Mouse (Mus musculus): ENCODE results near the gene Slc2a9. TPM values are rescaled to one million over a fixed set of nuclear protein-coding genes. Genes with fewer than 3 reads are reported as not detected.

Gene Slc2a9
- polyA plus RNA-seq, 1 experiment from 2014 or later = 0.34 TPM

DNA sequence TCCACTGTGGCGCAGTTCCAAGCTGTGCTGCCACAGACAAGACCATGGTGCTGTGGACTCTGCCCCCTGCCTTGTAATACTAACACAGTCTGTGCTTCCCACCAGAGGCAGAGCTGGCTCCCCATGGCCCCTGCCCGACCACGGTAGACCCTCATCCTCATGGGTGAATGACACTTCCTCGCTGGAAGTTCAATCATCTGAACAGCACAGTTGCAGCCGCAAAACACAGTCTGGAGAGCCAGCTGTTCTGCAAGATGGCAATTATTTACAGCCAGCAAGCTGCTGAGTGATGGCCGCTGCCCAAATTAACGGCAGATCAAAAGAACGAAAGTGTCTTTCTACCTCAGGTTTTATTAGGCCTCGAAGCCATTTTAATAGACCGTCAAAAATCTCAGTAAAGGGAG, 114.5 kb downstream of the Slc2a9 start:
- peak; percentile 24 for DNase-seq (ENCODE audit: low spot score)
- WGBS = 49% methylated on average over 10 of the region's 10 CpGs

DNA sequence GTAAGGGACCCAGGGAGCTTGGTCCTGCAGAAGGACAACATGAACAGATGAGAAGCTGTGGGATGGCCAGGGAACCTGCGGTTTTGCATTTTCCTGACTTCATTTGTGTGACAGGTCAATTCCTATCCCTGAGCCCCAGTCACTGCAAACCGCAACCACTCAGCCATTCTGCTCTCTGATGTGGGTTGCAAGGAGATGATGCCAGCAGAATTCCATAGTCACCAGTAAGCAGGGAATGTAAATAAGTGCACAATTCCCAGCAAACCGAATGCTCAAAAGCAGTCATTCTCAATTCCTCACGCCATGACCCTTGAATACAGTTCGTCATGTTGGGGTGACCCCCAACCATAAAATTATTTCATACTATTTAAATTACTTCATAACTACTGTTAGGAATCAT, 123.0 kb downstream of the Slc2a9 start:
- no peaks in the 10 kb centered on the region for H3K36me3 ChIP-seq (replicated peaks)
- 91% methylated on average over 5 of the region's 5 CpGs for WGBS
- H3K4me3 ChIP-seq = no peak overlapping the region
- no peaks in the 10 kb centered on the region for H3K9me3 ChIP-seq
- H3K4me1 ChIP-seq = peaks cover 10% of the 10 kb centered on the region
- no peak for DNase-seq (ENCODE audit: low spot score)
- H3K27ac ChIP-seq (replicated peaks) = no peak overlapping the region
- no peaks in the 10 kb centered on the region for H3K27me3 ChIP-seq (replicated peaks; ENCODE audit: low read depth, poor library complexity, severe bottlenecking)

More for the DNA sequence above, 114.5 kb downstream of the Slc2a9 start:
- peaks cover 35% of the 10 kb centered on the region for H3K4me1 ChIP-seq
- H3K27ac ChIP-seq (replicated peaks) = no peak overlapping the region
- H3K27me3 ChIP-seq (replicated peaks; ENCODE audit: low read depth, poor library complexity, severe bottlenecking) = no peaks in the 10 kb centered on the region
- no peaks in the 10 kb centered on the region for H3K36me3 ChIP-seq (replicated peaks)
- H3K9me3 ChIP-seq = no peaks in the 10 kb centered on the region
- no peak overlapping the region for H3K4me3 ChIP-seq

DNA sequence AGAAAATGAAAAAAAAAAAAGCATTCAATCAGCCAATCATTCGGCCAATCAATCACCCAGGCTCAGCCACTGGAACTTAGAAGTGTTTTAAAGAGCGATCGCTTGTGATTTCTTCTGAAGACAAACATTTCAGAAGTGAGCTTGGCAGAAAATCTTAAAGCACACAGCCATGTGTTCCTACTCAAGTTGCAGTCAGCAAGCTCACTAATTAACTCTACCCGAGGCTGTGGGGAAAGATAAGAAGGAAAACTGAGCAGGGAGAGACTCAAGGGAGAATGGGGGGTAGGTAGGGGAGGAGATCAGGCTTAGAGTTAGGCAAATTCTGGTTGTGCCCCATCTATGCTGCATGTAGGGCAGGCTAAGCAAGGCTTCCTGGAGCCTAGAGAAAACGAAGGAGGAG, 130.6 kb downstream of the Slc2a9 start:
- H3K36me3 ChIP-seq (replicated peaks) = no peaks in the 10 kb centered on the region
- H3K27ac ChIP-seq (replicated peaks) = no peak overlapping the region
- H3K4me1 ChIP-seq = peaks cover 23% of the 10 kb centered on the region
- WGBS = 27% methylated on average over 5 of the region's 5 CpGs
- H3K9me3 ChIP-seq = no peaks in the 10 kb centered on the region
- no peaks in the 10 kb centered on the region for H3K27me3 ChIP-seq (replicated peaks; ENCODE audit: low read depth, poor library complexity, severe bottlenecking)
- H3K4me3 ChIP-seq = no peak overlapping the region
- DNase-seq (ENCODE audit: low spot score) = peak; percentile 24

DNA sequence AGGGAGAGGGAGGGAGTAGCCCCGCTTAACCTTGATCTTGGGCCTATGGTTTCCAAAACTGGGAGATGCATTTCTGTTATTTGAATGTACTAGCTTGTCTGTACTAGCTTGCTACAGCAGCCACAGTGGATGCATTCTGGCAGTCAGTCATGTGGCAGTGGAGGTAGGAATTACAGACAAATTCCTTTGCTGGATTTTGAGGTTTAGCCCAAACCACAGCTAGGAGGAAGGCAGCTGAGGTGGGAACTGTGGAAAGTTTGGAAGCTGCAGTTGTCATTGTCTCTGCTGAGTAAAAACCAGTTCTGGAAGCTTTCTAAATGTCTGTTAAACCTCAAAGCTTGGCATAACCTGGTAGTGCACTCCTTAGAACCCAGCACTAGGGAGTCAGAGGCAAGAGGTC, 131.6 kb downstream of the Slc2a9 start:
- no peak overlapping the region for H3K4me3 ChIP-seq
- WGBS = 91% methylated on average over 1 of the region's 1 CpGs
- no peaks in the 10 kb centered on the region for H3K27me3 ChIP-seq (replicated peaks; ENCODE audit: low read depth, poor library complexity, severe bottlenecking)
- no peaks in the 10 kb centered on the region for H3K36me3 ChIP-seq (replicated peaks)
- DNase-seq (ENCODE audit: low spot score) = no peak
- peaks cover 34% of the 10 kb centered on the region for H3K4me1 ChIP-seq
- no peaks in the 10 kb centered on the region for H3K9me3 ChIP-seq
- no peak overlapping the region for H3K27ac ChIP-seq (replicated peaks)

DNA sequence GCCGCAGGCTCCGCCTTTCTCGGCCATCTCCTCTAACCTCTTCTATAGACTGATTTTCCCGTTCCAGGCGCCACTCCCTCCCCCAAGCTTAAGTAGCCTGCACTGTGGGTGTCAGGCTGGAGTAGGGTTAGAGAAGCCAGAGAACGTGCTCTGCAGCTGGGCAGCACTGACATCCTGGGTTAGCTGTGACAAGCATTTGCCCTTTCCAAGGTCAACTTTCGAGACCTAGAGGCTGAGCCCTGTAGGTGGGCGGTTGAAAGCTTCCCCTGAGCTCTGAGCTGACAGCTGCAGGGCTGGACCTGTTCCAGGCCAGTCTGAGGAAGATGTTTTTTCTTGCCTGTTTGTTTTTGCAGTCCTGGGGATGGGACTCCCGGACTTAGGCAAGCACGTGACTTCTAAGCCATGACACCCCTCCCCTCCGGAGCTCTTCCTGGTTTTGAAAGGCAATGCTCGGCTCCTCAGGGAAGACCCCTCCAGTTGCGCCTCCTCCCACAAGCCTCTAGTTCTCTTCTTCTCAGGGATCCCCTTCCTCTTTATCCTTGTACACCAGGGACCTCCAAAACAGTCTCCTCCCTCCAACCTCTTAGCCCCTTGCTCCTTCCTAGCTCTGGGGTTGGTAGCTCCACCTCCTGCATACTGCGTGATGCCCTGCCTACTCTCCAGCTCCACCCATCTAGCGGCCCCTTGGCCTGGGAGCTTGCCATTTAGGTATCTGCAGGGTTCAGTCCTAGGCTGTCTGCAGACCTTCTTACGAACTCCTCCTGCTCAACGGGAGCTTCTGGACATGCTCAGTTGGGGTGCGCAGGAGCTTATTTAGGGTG, 136.1 kb downstream of the Slc2a9 start:
- H3K4me1 ChIP-seq = peaks cover 32% of the 10 kb centered on the region
- H3K9me3 ChIP-seq = no peaks in the 10 kb centered on the region
- H3K36me3 ChIP-seq (replicated peaks) = no peaks in the 10 kb centered on the region
- peak overlapping the region; percentile 51 for H3K4me3 ChIP-seq
- H3K27ac ChIP-seq (replicated peaks) = peak overlapping the region; percentile 65
- peak; percentile 53 for DNase-seq (ENCODE audit: low spot score)
- 9% methylated on average over 18 of the region's 18 CpGs for WGBS
- peaks cover 13% of the 10 kb centered on the region for H3K27me3 ChIP-seq (replicated peaks; ENCODE audit: low read depth, poor library complexity, severe bottlenecking)

DNA sequence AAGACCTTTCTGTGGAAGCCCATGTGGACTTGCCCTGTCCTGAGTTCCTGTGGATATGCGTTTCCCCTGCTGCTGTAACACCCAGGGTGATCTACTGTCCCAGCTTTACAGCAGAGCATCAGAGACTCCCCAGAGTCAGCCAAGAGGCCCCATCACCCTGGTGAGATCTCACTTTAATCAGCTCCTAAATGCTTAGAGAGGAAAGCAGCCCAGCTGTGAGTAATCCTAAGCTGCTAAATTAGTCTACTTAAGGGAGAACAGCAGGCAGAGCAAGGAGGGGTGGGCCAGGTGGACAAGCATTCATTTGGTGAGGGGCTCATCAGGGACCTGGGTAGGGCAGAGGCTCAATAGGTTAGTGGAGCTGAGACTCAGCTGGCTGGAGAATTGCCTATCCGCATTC, 137.4 kb downstream of the Slc2a9 start:
- DNase-seq (ENCODE audit: low spot score) = no peak
- H3K27me3 ChIP-seq (replicated peaks; ENCODE audit: low read depth, poor library complexity, severe bottlenecking) = peaks cover 13% of the 10 kb centered on the region
- no peaks in the 10 kb centered on the region for H3K9me3 ChIP-seq
- H3K36me3 ChIP-seq (replicated peaks) = no peaks in the 10 kb centered on the region
- H3K27ac ChIP-seq (replicated peaks) = 0 out of 2 replicates have a peak overlapping the region, but pooled peaks have one; percentile 2
- H3K4me3 ChIP-seq = no peak overlapping the region
- peaks cover 31% of the 10 kb centered on the region for H3K4me1 ChIP-seq
- WGBS = 35% methylated on average over 2 of the region's 2 CpGs

DNA sequence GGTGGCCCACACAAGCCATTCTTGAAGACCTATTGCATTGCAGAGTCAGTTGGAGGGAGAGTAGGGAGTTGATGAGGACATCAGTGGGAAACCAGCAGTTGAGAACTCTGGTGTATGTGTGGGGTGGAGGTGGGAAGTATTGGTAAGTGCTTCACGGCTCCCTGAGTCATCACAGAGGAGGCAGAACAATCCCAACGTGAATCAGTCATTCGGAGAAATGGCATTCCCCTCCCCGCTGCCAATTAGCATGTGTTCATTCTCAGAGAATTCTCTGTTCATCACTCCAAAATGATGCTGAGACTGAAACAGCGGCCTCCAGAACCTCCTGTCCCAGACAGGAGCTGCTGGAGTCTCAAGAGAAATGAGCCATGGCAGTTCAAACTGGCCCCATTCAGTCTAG, 138.5 kb downstream of the Slc2a9 start:
- Histone ChIP-seq H3K4me1 (peaks cover 31% of the 10 kb centered on the region), H3K27ac (replicated peaks) (no peak overlapping the region), H3K4me3 (no peak overlapping the region), H3K36me3 (replicated peaks) (no peaks in the 10 kb centered on the region), H3K27me3 (replicated peaks; ENCODE audit: low read depth, poor library complexity, severe bottlenecking) (peaks cover 13% of the 10 kb centered on the region), H3K9me3 (no peaks in the 10 kb centered on the region)
- no peak for DNase-seq (ENCODE audit: low spot score)
- 86% methylated on average over 5 of the region's 5 CpGs for WGBS

DNA sequence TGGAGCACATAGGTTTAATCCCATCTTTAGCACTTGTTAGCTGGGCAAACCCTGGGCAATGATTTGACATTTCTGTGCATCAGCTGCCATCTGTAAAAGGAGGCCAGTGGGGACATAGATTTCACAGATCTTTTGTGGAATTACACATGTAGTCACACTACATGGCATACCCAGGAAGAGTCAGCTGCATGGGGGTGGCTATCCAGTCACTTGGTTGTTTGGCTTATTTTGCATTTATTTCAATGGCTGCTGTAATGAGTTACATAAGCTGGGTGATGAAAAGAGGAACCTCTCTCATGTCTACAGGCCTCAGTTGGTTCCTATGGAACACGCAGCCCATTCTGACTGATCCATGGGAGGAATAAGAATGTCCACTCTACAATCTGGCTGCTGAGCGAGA, 143.2 kb downstream of the Slc2a9 start:
- no peaks in the 10 kb centered on the region for H3K36me3 ChIP-seq (replicated peaks)
- no peak overlapping the region for H3K27ac ChIP-seq (replicated peaks)
- no peaks in the 10 kb centered on the region for H3K9me3 ChIP-seq
- H3K27me3 ChIP-seq (replicated peaks; ENCODE audit: low read depth, poor library complexity, severe bottlenecking) = peaks cover 6% of the 10 kb centered on the region; the same call in 1 of the 2 replicates
- H3K4me1 ChIP-seq = 0 out of 2 replicates have a peak, but pooled peaks cover 4% of the 10 kb centered on the region
- WGBS = 86% methylated on average over 2 of the region's 2 CpGs
- H3K4me3 ChIP-seq = no peak overlapping the region
- DNase-seq (ENCODE audit: low spot score) = no peak

DNA sequence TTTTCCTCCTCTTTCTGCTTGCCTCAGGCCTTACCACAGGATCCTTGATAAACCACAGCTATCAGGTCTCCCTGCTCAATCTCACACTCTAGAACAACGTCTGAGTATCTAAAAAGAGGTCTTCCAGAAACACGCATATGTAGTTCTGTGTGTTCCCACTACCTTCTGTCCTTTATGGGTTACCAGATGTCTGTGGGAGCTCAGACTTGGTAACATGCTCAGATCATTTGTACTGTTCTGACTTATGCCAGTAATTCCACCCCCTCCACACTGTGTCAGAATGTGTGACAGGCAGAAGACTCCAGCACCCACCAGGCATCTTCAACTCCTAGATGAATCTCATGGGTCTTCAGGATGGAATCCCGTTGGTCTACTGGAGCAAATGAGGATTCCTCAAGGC, 146.0 kb downstream of the Slc2a9 start:
- H3K27me3 ChIP-seq (replicated peaks; ENCODE audit: low read depth, poor library complexity, severe bottlenecking) = no peaks in the 10 kb centered on the region
- no peak overlapping the region for H3K4me3 ChIP-seq
- 0 out of 2 replicates have a peak, but pooled peaks cover 6% of the 10 kb centered on the region for H3K4me1 ChIP-seq
- 82% methylated on average over 3 of the region's 3 CpGs for WGBS
- H3K36me3 ChIP-seq (replicated peaks) = no peaks in the 10 kb centered on the region
- no peak for DNase-seq (ENCODE audit: low spot score)
- H3K27ac ChIP-seq (replicated peaks) = no peak overlapping the region
- H3K9me3 ChIP-seq = no peaks in the 10 kb centered on the region

DNA sequence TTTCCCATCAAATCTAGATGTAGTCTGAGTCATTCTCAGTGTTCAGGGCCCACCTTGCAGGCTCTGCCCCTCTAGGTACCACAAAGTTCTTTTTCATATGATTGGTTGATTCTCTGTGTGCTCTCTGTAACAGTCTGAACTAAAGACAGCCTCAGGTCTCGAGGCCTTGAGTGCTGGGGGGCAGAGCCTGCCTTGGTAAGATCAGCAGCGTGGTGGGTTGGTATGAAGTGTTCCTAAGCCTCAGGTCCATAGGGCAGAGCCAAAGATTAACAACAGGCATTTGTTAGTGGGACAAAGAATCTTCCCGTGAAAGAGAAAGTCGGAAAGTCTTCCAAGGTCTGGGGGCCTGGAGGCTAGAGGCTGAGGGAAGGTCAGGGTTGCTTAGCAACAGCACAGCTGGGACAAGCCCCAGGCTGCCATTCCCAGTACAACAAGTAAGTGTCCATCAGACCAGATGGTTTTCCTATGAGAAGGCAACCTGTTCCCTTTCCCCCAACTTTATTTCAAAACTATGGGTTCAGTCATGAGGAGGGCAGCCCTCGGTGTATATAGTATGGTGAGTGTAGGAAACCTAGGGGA, 152.5 kb downstream of the Slc2a9 start:
- peaks cover 19% of the 10 kb centered on the region for H3K4me1 ChIP-seq
- peaks cover 4% of the 10 kb centered on the region; the same call in 1 of the 2 replicates for H3K27me3 ChIP-seq (replicated peaks; ENCODE audit: low read depth, poor library complexity, severe bottlenecking)
- no peak overlapping the region for H3K27ac ChIP-seq (replicated peaks)
- H3K4me3 ChIP-seq = no peak overlapping the region
- H3K9me3 ChIP-seq = no peaks in the 10 kb centered on the region
- H3K36me3 ChIP-seq (replicated peaks) = no peaks in the 10 kb centered on the region
- peak; percentile 50 for DNase-seq (ENCODE audit: low spot score)
- WGBS = 25% methylated on average over 5 of the region's 5 CpGs

DNA sequence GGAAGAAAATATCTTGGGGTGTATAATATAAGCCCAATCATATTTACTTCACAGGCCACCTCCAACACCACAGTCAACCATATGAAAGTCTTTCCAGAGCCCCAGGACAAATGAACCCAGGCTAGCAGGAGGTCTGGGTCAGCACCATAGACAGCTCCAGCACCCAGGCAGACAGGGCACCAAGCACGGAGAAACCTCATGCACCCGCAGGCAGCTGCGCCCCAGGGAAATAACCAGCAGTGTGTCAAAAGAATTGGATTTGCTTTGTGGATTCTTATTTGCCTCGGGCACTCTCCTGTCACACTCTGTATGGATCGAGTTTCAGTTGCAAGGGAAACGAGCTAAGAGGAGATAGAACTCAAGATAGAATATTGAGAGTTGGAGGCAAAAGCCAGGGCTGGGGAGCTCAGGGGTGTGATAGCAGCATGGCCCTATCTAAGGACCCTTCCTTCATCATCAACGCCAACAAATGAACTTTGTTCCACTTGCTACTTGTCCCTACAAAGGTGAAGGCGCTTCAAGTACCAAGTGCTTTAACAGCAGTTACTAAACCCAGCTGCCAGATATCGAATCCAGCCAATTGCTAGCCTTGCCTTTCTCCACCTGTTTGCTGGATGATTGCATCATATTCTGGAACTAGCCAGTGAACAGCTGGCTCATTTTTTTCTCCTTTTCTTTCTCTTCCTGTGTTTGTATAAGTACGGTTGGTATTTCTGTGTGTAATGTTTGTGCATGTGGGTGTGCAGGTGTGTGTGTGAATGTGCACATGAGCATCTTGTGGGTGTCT, 156.1 kb downstream of the Slc2a9 start:
- 32% methylated on average over 10 of the region's 10 CpGs for WGBS
- H3K4me1 ChIP-seq = peaks cover 16% of the 10 kb centered on the region

DNA sequence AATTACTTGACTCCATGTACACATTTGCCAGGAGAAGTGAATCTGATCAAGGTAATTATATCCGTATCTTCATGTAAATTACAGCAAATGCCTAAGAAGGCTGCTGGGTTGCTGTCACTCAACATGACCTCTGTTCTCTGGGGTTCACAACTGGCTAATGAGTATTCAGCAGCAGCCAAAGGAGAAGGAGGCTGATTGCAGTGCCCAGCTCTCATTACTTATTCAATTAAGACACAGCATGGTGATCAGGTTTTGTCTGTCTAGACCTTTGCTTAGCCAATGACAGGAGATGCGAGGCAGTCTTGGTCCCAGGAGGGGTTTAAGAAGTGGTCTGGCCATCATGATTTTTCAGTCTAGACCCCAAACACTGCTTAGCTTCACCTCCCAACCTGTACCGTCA, 159.8 kb downstream of the Slc2a9 start:
- no peaks in the 10 kb centered on the region for H3K4me1 ChIP-seq
- no peaks in the 10 kb centered on the region for H3K9me3 ChIP-seq
- no peak for DNase-seq (ENCODE audit: low spot score)
- WGBS = 72% methylated on average over 3 of the region's 3 CpGs
- no peaks in the 10 kb centered on the region for H3K36me3 ChIP-seq (replicated peaks)
- peaks cover 2% of the 10 kb centered on the region; the same call in 1 of the 2 replicates for H3K27me3 ChIP-seq (replicated peaks; ENCODE audit: low read depth, poor library complexity, severe bottlenecking)
- H3K27ac ChIP-seq (replicated peaks) = no peak overlapping the region
- H3K4me3 ChIP-seq = no peak overlapping the region

More for the DNA sequence above, 156.1 kb downstream of the Slc2a9 start:
- Histone ChIP-seq H3K4me3 (no peak overlapping the region), H3K36me3 (replicated peaks) (no peaks in the 10 kb centered on the region), H3K27me3 (replicated peaks; ENCODE audit: low read depth, poor library complexity, severe bottlenecking) (peaks cover 4% of the 10 kb centered on the region; the same call in 1 of the 2 replicates), H3K27ac (replicated peaks) (no peak overlapping the region), H3K9me3 (no peaks in the 10 kb centered on the region)
- DNase-seq (ENCODE audit: low spot score) = peak; percentile 70

Measured in embryonic facial prominence, embryonic 10.5 days (tissue).